Mouse (Mus musculus) hindbrain, embryonic 15.5 days (tissue): Measurements from ENCODE around the gene Mak. TPM values are rescaled to one million over a fixed set of nuclear protein-coding genes. Genes with fewer than 3 reads are reported as not detected.

Source experiments
- ATAC-seq: fragments of 200-750 bp; cut with Nextera tagmentation; 2 replicates; pipeline ENCODE4 v1.8.0; 2017; ENCODE audit warnings: low read depth, moderate number of reproducible peaks, moderate TSS enrichment; ENCODE audit not compliant: low FRiP score
- H3K27ac ChIP-seq: fragments of 300-500 bp; sonication (generic); replicated peaks from 2 replicates; pipeline ENCODE4 v1.5.1; 2015; ENCODE audit warnings: mild to moderate bottlenecking, inconsistent platforms
- H3K27me3 ChIP-seq: fragments of 300-500 bp; sonication (generic); 2 replicates; pipeline ENCODE4 v1.6.1; 2015; ENCODE audit warnings: control low read depth, inconsistent platforms
- H3K36me3 ChIP-seq: fragments of 300-500 bp; sonication (generic); 2 replicates; pipeline ENCODE4 v1.6.1; 2015; ENCODE audit warnings: control low read depth, inconsistent platforms
- H3K4me1 ChIP-seq: fragments of 300-500 bp; sonication (generic); replicated peaks from 2 replicates; pipeline ENCODE4 v1.6.1; 2015; ENCODE audit warnings: control low read depth, inconsistent platforms
- H3K4me2 ChIP-seq: fragments of 300-500 bp; sonication (generic); 2 replicates; pipeline ENCODE4 v1.6.1; 2015; ENCODE audit warnings: moderate library complexity, mild to moderate bottlenecking, inconsistent platforms
- H3K4me3 ChIP-seq: fragments of 300-500 bp; sonication (generic); 2 replicates; pipeline ENCODE4 v1.5.1; 2015; ENCODE audit warnings: mild to moderate bottlenecking, inconsistent platforms
- H3K9ac ChIP-seq: fragments of 300-500 bp; sonication (generic); 2 replicates; pipeline ENCODE4 v1.6.1; 2015; ENCODE audit warnings: inconsistent platforms
- H3K9me3 ChIP-seq: fragments of 300-500 bp; sonication (generic); 2 replicates; pipeline ENCODE4 v1.6.1; 2016; ENCODE audit warnings: control low read depth, inconsistent platforms
- WGBS: fragments of 180-500 bp; shearing (Covaris S2); methylation state at CpG from one replicate; pipeline ENCODE4 v1.1.7; 2015; 5-methylcytosine and 5-hydroxymethylcytosine counted together
- polyA plus RNA-seq: library from polyadenylated mRNA; unstranded; fragments of >200 nt; fragmentation: Nextera tagmentation; extraction: Ambion mirVana; gene quantifications from 2 replicates; pipeline ENCODE4 v1.2.1, GENCODE M21; 2015

Gene Mak
- 1.9 TPM in 2 replicates for polyA plus RNA-seq

GRCm38 (mm10) chr13:41079421-41079780, at the start of gene Mak:
TSS of gene Mak (minus strand) at chr13:41079706.
- H3K27me3 ChIP-seq = peaks cover 20% of the 10 kb centered on the region; the same call in 1 of the 2 replicates
- H3K4me1 ChIP-seq = peaks cover 12% of the 10 kb centered on the region; the same call in 1 of the 2 replicates
- WGBS = under 1% methylated on average over 40 of the region's 40 CpGs
- ATAC-seq = peak; percentile 95
- H3K9me3 ChIP-seq = no peaks in the 10 kb centered on the region
- peak within 1 kb of the TSS; percentile 48 for H3K9ac ChIP-seq
- H3K4me3 ChIP-seq = peak within 1 kb of the TSS; percentile 54
- H3K4me2 ChIP-seq = peak within 1 kb of the TSS; percentile 87
- H3K36me3 ChIP-seq = no peaks in the 10 kb centered on the region
- no peak within 1 kb of the TSS for H3K27ac ChIP-seq

DNA sequence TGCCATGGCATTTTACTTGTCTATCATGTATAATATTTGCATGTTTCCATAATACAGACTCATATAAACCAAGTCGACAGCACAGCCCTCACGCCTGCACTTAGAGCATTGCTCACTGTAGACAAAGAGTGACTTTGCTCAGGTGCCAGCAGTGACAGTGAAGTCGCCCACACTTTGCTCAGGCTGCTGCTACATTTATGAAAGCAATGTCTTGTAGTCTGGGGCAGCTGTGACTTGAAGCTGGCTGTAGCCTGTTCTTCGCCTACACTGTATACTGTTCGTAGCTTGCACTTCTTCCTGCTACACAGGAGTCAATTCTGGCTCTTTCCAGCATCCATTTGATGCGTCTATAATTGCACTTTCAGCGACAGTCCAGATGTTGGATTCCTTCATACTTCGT, 49.6 kb upstream of the Mak start:
- Histone ChIP-seq H3K9me3 (no peaks in the 10 kb centered on the region), H3K4me1 (no peaks in the 10 kb centered on the region), H3K9ac (no peak overlapping the region), H3K4me3 (no peak overlapping the region), H3K27ac (no peak overlapping the region), H3K4me2 (no peak overlapping the region), H3K27me3 (no peaks in the 10 kb centered on the region), H3K36me3 (no peaks in the 10 kb centered on the region)
- no peak for ATAC-seq
- 89% methylated on average over 8 of the region's 8 CpGs for WGBS

- Histone ChIP-seq H3K9me3 (no peaks in the 10 kb centered on the region), H3K36me3 (no peaks in the 10 kb centered on the region), H3K9ac (no peak overlapping the region), H3K4me2 (no peak overlapping the region), H3K27ac (no peak overlapping the region), H3K27me3 (no peaks in the 10 kb centered on the region), H3K4me1 (no peaks in the 10 kb centered on the region), H3K4me3 (no peak overlapping the region)
- 87% methylated on average over 8 of the region's 8 CpGs for WGBS
- ATAC-seq = no peak
Measured at GRCm38 (mm10) chr13:41128326-41128725, 48.8 kb upstream of the Mak start.

DNA sequence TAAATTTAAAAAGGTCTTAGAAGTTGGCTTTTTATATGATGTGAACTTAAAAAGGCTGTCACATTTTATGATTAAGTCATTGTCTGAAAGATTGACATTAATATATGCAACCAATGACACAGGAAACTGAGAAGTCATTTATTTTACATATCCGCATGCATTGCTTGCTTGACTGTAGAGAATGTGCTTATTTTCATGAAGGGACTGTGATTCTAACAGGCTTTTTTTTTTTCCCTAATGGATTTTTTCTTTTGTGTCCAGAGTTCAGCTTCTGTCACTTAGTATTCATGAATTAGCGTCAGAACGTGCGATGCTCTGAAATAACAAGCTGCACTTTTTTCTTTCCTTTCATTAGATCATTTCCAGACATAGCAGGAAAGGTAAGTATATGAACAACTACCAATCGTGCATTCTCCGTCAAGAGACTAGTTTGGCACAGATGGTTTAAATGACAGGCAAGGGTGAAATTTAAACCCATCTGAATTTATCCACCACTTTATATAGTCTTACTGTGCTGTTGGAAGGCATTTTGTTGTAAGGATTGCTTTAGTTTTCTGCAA, 44.2 kb upstream of the Mak start:
- ATAC-seq = no peak
- Histone ChIP-seq H3K4me2 (no peak overlapping the region), H3K4me3 (no peak overlapping the region), H3K9ac (no peak overlapping the region), H3K36me3 (no peaks in the 10 kb centered on the region), H3K27me3 (no peaks in the 10 kb centered on the region), H3K4me1 (no peaks in the 10 kb centered on the region), H3K9me3 (no peaks in the 10 kb centered on the region), H3K27ac (no peak overlapping the region)
- 57% methylated on average over 6 of the region's 6 CpGs for WGBS

DNA sequence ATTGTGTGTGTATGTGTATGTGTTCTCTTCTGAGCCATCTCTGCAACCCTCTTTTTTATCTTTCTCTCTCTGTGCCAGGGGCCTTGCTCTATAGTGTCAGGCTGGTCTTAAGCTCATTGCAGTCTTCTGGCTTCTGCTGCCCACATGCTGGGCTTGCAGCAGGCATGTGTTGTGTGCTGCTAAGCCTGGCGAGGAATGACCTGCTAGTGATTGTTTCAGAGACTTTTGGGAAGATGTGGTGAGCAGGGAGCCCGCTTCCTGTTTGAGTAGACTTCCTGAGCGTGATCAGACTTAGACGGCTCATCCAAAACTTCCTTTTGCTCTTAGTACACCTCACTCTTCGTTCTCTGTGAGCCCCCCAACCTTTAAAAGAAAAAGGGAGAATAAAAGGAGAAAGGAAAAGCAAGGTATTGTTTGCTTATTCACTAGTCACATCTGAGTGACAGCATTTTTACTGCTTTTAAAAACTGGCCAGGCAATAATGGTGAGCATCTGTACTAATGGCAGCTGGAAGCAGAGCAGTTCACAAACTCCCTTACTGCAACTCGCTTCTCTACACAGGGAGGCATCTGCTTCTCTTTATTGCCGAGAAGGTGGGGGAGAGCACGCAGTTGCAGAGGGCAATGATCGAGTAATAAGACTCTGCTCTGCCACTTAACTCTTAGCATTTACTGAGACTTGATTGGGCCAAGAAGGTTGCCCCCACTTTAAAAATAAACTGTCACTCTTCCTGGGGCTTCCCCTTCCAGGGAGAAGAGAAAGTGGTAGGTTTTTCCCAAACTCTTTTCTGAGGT, 39.8 kb upstream of the Mak start:
- H3K9ac ChIP-seq = no peak overlapping the region
- WGBS = 47% methylated on average over 9 of the region's 9 CpGs
- ATAC-seq = no peak

DNA sequence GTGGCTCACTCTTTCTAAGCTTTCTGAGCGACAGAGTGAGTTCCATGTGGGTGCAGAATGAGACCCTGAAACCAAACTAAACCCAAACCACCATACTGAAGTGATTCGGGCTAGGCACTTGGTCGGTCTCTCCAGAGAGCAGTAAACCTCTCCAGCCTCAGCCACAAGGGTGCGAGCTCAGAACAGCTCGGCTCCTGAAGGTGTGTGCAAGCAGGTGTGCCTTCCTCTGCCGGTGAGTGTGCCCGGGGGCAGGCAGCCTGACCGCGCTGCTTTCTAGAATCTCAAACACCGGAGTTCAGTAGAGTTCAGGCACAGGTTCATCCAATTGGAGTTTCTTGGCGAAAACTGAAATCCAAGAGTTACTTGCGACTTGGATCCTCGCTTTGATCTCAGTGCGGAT, 34.4 kb upstream of the Mak start, which contains the start of gene Sycp2l:
TSS of gene Sycp2l (plus strand) at position 368 of the 400 bp plus-strand sequence.
- no peak for ATAC-seq
- 0 out of 2 replicates have a peak, but pooled peaks cover 13% of the 10 kb centered on the region for H3K27me3 ChIP-seq
- no peak within 1 kb of the TSS for H3K9ac ChIP-seq
- no peaks in the 10 kb centered on the region for H3K4me1 ChIP-seq
- 39% methylated on average over 14 of the region's 14 CpGs for WGBS
- no peak within 1 kb of the TSS for H3K4me3 ChIP-seq
- no peak within 1 kb of the TSS for H3K27ac ChIP-seq
- H3K36me3 ChIP-seq = no peaks in the 10 kb centered on the region
- H3K4me2 ChIP-seq = peak within 1 kb of the TSS; percentile 16; the same call in 1 of the 2 replicates
- H3K9me3 ChIP-seq = no peaks in the 10 kb centered on the region

More for the DNA sequence above, 39.8 kb upstream of the Mak start:
- Histone ChIP-seq H3K27me3 (0 out of 2 replicates have a peak, but pooled peaks cover 4% of the 10 kb centered on the region), H3K9me3 (no peaks in the 10 kb centered on the region), H3K4me2 (no peak overlapping the region), H3K4me3 (no peak overlapping the region), H3K36me3 (no peaks in the 10 kb centered on the region), H3K4me1 (no peaks in the 10 kb centered on the region), H3K27ac (no peak overlapping the region)

GRCm38 (mm10) chr13:41110935-41111334, 31.4 kb upstream of the Mak start, which contains the start of gene Gcm2:
TSS of gene Gcm2 (minus strand) at chr13:41111035.
- H3K4me2 ChIP-seq = no peak within 1 kb of the TSS

DNA sequence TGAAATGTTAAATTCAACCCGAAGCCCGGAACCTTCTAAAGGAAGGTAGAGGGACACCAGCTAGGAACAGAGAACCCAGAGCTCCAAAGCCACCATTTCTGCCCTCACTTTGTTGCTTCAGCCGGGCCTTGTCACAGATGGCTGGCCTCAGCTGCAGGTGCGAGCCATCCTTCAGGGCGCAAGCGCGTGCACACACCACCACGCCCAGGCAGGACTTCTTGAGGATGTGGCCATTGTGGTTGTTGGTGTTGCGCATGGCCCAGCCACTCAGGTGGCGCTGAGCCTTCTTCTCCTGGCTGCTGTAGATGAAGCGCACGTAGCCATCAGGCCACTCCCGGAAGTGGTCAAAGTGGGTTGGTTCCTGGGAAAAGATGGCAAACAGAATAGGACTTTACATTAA, 26.0 kb upstream of the Mak start:
- WGBS = 95% methylated on average over 13 of the region's 13 CpGs

More at GRCm38 (mm10) chr13:41110935-41111334, 31.4 kb upstream of the Mak start, which contains the start of gene Gcm2:
- 73% methylated on average over 3 of the region's 3 CpGs for WGBS
- ATAC-seq = no peak
- no peaks in the 10 kb centered on the region for H3K36me3 ChIP-seq
- H3K27me3 ChIP-seq = 0 out of 2 replicates have a peak, but pooled peaks cover 13% of the 10 kb centered on the region
- no peak within 1 kb of the TSS for H3K9ac ChIP-seq
- H3K9me3 ChIP-seq = no peaks in the 10 kb centered on the region
- no peak within 1 kb of the TSS for H3K27ac ChIP-seq
- H3K4me1 ChIP-seq = no peaks in the 10 kb centered on the region
- no peak within 1 kb of the TSS for H3K4me3 ChIP-seq

DNA sequence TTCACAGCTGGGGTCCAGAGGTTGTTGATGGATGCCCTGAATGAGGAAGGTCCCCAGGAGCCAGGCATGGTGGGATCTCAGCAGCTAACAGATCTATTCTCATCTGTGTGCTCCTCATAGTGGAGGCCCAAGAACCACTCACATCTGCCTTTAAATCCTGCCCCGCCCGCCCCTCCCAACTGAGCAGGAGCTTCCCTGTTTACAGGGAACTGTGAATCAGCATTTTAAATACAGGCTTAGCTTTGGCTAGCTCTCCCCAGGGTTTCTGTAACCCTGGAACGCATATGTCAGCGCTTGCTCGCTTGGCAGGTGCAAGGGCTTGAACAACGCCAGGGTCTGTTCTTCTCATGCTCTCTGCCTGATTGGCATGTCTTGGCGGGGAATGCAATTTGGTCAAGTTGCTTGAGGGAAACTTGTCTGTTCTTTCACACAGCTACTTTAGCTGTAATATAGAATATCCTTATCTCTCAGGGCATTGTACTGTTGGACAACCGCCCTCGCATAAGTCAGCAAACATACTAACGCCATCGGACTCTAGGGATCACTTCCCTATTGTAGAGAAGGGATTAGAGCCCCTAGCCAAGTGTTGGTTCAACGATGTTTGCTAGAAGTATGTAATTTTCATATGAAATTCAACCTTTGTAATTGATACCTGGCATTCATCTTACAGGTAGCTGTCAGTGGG, 24.5 kb upstream of the Mak start:
- H3K27me3 ChIP-seq = no peaks in the 10 kb centered on the region
- no peaks in the 10 kb centered on the region for H3K36me3 ChIP-seq
- no peak overlapping the region for H3K9ac ChIP-seq
- ATAC-seq = no peak
- H3K4me3 ChIP-seq = no peak overlapping the region
- no peaks in the 10 kb centered on the region for H3K9me3 ChIP-seq
- 76% methylated on average over 12 of the region's 12 CpGs for WGBS
- no peaks in the 10 kb centered on the region for H3K4me1 ChIP-seq
- no peak overlapping the region for H3K4me2 ChIP-seq
- no peak overlapping the region for H3K27ac ChIP-seq

More for the DNA sequence above, 26.0 kb upstream of the Mak start:
- no peak overlapping the region for H3K27ac ChIP-seq
- H3K4me3 ChIP-seq = no peak overlapping the region
- H3K27me3 ChIP-seq = no peaks in the 10 kb centered on the region
- no peaks in the 10 kb centered on the region for H3K36me3 ChIP-seq
- no peaks in the 10 kb centered on the region for H3K4me1 ChIP-seq
- no peak for ATAC-seq
- H3K9me3 ChIP-seq = no peaks in the 10 kb centered on the region
- no peak overlapping the region for H3K9ac ChIP-seq
- H3K4me2 ChIP-seq = no peak overlapping the region

DNA sequence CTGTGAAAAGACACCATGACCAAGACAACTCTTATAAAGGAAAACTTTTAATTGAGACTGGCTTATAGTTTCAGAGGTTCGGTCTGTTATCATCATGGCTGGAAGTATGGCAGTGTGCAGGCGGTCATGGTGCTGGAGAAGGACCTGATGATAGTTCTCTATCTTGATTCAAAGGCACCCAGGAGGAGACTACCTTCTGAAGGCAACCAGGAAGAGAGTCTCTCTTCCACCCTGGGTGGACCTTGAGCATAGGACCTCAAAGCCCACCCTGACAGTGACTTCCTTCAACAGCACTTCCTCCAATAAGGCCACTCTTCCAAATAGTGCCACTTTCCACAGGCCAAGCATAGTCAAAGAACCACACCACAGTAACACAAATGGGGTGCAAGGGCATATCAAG, 20.5 kb upstream of the Mak start:
- Histone ChIP-seq H3K27ac (no peak overlapping the region), H3K4me2 (no peak overlapping the region), H3K9me3 (no peaks in the 10 kb centered on the region), H3K9ac (no peak overlapping the region), H3K27me3 (no peaks in the 10 kb centered on the region), H3K4me1 (no peaks in the 10 kb centered on the region), H3K36me3 (no peaks in the 10 kb centered on the region), H3K4me3 (no peak overlapping the region)
- WGBS = 98% methylated on average over 2 of the region's 2 CpGs
- ATAC-seq = no peak

- 89% methylated on average over 15 of the region's 15 CpGs for WGBS
- no peak overlapping the region for H3K27ac ChIP-seq
- H3K9ac ChIP-seq = no peak overlapping the region
- H3K36me3 ChIP-seq = no peaks in the 10 kb centered on the region
- H3K9me3 ChIP-seq = no peaks in the 10 kb centered on the region
- no peaks in the 10 kb centered on the region for H3K27me3 ChIP-seq
- ATAC-seq = no peak
- no peak overlapping the region for H3K4me3 ChIP-seq
- H3K4me2 ChIP-seq = no peak overlapping the region
- H3K4me1 ChIP-seq = no peaks in the 10 kb centered on the region
Measured at GRCm38 (mm10) chr13:41098325-41098724, 18.8 kb upstream of the Mak start.
